Mouse (Mus musculus) erythroblast, embryonic 14.5 days (primary cell): ENCODE measurements around the gene Dand5. TPM values are rescaled to one million over a fixed set of nuclear protein-coding genes. Genes with fewer than 3 reads are reported as not detected.

Experiments
- H3K27me3 ChIP-seq: 2 replicates; pipeline ENCODE4 v1.6.1; 2012; ENCODE audit warnings: inconsistent platforms; ENCODE audit not compliant: control insufficient read depth
- H3K36me3 ChIP-seq: 2 replicates; pipeline ENCODE4 v1.6.1; 2012; ENCODE audit warnings: mild to moderate bottlenecking, inconsistent platforms; ENCODE audit not compliant: control insufficient read depth
- H3K4me1 ChIP-seq: 2 replicates; pipeline ENCODE4 v1.6.1; 2012; ENCODE audit warnings: inconsistent platforms; ENCODE audit not compliant: control insufficient read depth
- H3K4me3 ChIP-seq: replicated peaks from 2 replicates; pipeline ENCODE3; 2012; ENCODE audit warnings: moderate library complexity, mild to moderate bottlenecking, inconsistent platforms
- H3K9me3 ChIP-seq: 2 replicates; pipeline ENCODE4 v1.6.1; 2012; ENCODE audit warnings: low read length, inconsistent platforms, mixed read lengths; ENCODE audit not compliant: control insufficient read depth
- GATA1 ChIP-seq: IDR thresholded peaks from 2 replicates; pipeline ENCODE4 v1.6.1; 2012; ENCODE audit warnings: low read length, inconsistent platforms, mixed read lengths
- TAL1 ChIP-seq: IDR thresholded peaks from 3 replicates; pipeline ENCODE4 v1.6.1; 2012; ENCODE audit warnings: low read length, inconsistent platforms, mixed read lengths
- polyA plus RNA-seq: library from polyadenylated mRNA; stranded (reverse); fragments of >175 nt; gene quantifications from 2 replicates; pipeline ENCODE4 v1.2.3, GENCODE M21; 2012

Gene Dand5
- polyA plus RNA-seq, 1 experiment: 1.3 TPM

DNA sequence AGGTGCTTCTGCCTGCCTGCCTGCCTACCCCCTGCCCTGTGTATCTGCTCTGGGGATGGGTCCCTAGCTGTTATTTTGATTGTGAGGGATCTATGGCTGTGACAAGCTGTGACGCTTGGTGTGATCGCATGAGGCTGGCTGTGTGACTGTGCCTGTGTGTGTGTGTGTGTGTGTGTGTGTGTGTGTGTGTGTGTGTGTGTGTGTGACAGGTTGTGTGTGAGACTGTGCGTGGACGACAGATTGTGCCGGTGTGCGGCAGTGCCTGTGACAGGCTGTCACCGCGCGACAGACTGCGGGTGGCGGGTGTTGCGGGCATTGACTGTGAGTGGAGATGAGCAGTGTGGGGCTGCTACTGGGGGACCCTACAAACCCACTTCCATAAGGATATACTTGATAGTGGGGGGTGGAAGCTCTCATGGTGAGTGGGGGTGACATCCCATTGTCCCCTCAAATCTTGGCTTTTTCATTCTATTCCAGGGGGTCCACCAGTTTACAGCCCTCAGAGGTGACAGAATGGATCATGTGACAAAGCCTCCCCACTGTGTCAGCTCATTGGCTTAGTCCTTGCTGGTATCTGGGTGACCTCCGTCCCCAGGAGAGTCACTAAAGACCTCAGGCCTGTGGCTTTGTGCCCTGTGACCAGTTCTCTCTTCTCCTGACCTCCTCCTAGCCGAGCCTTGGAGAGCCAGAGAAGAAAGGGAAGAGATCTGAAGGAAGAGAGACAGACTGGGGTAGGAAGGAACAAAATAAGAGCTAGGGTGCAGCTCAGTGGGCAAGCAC lies 34.9 kb downstream of the Dand5 start:
- peaks cover 11% of the 10 kb centered on the region for H3K4me1 ChIP-seq

DNA sequence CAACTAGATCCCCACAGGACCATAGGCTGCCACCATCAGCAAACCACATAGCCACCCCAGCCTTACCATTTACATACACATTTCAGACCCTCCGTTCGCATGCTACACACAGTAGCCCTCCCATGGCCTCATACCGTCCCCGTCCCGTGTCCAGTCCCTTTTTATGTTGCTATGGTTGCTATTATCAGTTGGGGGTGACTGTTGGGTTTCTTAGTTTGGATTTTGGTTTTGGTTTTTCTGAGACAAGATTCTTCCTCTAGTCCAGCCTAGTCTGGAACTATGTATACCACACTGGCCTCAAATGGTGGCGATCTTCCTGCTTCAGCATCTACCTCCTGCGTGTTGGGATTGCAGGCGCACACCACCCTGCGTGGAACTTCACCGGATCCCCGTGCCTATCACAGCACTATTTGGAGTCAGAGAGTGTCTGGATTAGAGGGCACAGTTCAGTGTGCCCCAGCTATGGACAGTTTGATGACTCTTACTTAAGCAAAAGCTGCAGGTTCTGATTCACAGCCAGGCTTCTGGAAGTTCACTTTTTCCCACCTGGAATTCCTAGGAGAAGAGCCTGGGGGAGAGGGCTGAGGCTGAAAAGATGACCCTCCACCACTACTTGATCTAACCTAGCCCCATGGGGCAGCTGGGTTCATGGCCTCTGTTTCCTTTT lies 35.7 kb downstream of the Dand5 start:
- Histone ChIP-seq H3K9me3 (peaks cover 17% of the 10 kb centered on the region), H3K27me3 (peaks cover 90% of the 10 kb centered on the region), H3K4me3 (no peak overlapping the region), H3K4me1 (peaks cover 11% of the 10 kb centered on the region), H3K36me3 (no peaks in the 10 kb centered on the region)
- no peak for TF ChIP-seq GATA1
- no peak for TF ChIP-seq TAL1

More for the DNA sequence above, 34.9 kb downstream of the Dand5 start:
- Histone ChIP-seq H3K36me3 (no peaks in the 10 kb centered on the region), H3K27me3 (peaks cover 83% of the 10 kb centered on the region), H3K9me3 (peaks cover 17% of the 10 kb centered on the region), H3K4me3 (no peak overlapping the region)
- TF ChIP-seq TAL1 (no peak), GATA1 (no peak)

GRCm38 (mm10) chr8:84785756-84786677 lies 36.6 kb downstream of the Dand5 start:
- TF ChIP-seq GATA1: no peak
- no peaks in the 10 kb centered on the region for H3K36me3 ChIP-seq
- peaks cover 17% of the 10 kb centered on the region for H3K9me3 ChIP-seq
- H3K4me3 ChIP-seq: no peak overlapping the region
- peaks cover 100% of the 10 kb centered on the region for H3K27me3 ChIP-seq
- peaks cover 11% of the 10 kb centered on the region for H3K4me1 ChIP-seq

GRCm38 (mm10) chr8:84785506-84785755 lies 37.2 kb downstream of the Dand5 start:
- Histone ChIP-seq H3K9me3 (peaks cover 17% of the 10 kb centered on the region), H3K4me3 (no peak overlapping the region), H3K4me1 (peaks cover 7% of the 10 kb centered on the region), H3K36me3 (no peaks in the 10 kb centered on the region), H3K27me3 (peaks cover 100% of the 10 kb centered on the region)
- TF ChIP-seq GATA1: no peak
- TF ChIP-seq TAL1: no peak

DNA sequence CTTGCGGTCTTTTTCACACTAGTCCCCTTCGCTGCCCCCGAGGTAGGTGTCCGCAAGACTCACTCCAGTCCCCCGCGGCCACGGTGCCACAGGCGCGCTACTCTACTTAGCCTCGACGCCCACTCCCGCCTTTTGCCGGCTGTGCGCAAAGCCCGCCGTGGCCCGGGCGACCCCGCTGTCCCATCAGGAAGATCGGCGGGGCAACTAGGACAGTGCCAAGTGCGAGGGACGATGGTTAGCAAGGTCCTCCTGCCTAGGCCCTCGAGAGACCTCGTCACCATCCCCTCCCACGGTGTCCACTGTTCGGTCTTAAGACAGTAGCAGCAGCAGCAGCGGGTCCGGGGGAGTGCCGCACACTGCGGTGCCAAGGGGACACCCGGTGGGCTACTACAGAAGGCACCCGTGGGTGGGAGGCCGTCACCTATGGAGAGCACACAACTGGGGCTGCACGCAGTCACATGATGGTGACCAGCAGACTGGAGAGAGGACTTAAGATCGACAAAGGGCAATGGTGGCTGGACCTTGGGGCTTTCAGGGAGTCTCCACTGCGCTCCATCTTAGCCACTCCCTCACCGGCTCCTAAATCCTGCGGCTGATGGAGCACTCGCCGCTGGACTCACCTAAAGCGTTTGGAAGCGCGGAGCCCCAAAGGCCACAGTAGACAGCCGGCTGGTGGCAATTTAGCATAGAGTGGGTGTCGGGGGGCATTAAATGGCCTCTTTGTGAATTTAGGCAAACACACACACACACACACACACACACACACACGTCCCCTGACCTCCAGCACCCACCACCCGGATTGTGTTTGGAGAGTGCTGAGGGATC lies 37.7 kb downstream of the Dand5 start:
- H3K36me3 ChIP-seq: no peaks in the 10 kb centered on the region
- H3K9me3 ChIP-seq: peaks cover 17% of the 10 kb centered on the region
- H3K4me3 ChIP-seq: no peak overlapping the region
- peaks cover 4% of the 10 kb centered on the region; the same call in 1 of the 2 replicates for H3K4me1 ChIP-seq
- H3K27me3 ChIP-seq: peaks cover 100% of the 10 kb centered on the region
- TF ChIP-seq TAL1: no peak
- no peak for TF ChIP-seq GATA1

DNA sequence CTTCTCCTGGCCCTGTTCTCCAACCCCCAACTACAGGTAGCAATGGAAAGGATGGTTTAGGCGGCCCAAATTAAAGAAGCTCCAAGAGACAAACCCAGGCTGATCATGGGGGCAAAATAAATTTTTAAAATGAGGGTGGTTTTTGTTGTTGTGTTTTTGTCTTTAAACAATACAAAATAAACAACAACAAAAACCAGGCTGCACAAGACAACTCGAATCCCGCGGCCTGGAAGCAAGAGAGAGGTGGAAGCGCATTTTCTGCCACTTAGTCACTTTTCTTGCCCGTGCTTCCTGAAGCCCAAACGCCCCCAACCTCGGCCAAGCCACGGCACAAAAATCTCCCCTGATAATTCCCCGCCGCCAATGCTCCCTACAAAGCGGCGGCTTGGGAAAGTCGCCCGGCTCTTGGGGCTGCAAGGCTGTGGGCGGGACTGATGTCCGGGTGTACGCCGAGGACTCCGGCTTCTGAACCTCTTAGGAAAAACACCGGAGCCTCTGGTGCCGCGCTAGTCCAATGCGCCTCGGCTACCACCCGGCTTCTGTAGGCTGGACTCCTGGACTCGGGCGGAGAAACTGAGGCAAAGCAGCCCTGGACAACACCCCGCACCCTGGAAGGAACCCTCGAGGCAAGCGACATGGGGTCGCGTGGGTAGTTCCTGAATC lies 38.6 kb downstream of the Dand5 start:
- Histone ChIP-seq H3K27me3 (peaks cover 100% of the 10 kb centered on the region), H3K36me3 (no peaks in the 10 kb centered on the region), H3K4me3 (no peak overlapping the region), H3K4me1 (peaks cover 4% of the 10 kb centered on the region; the same call in 1 of the 2 replicates), H3K9me3 (peaks cover 17% of the 10 kb centered on the region)
- no peak for TF ChIP-seq GATA1
- no peak for TF ChIP-seq TAL1

- Histone ChIP-seq H3K27me3 (peaks cover 100% of the 10 kb centered on the region), H3K4me3 (no peak overlapping the region), H3K9me3 (peaks cover 17% of the 10 kb centered on the region), H3K36me3 (no peaks in the 10 kb centered on the region), H3K4me1 (peaks cover 4% of the 10 kb centered on the region; the same call in 1 of the 2 replicates)
- TF ChIP-seq GATA1: no peak
Observed at GRCm38 (mm10) chr8:84783198-84783918, 39.3 kb downstream of the Dand5 start.
